ENCODE assay signal across 8 mouse cellular contexts in the genomic region with DNA sequence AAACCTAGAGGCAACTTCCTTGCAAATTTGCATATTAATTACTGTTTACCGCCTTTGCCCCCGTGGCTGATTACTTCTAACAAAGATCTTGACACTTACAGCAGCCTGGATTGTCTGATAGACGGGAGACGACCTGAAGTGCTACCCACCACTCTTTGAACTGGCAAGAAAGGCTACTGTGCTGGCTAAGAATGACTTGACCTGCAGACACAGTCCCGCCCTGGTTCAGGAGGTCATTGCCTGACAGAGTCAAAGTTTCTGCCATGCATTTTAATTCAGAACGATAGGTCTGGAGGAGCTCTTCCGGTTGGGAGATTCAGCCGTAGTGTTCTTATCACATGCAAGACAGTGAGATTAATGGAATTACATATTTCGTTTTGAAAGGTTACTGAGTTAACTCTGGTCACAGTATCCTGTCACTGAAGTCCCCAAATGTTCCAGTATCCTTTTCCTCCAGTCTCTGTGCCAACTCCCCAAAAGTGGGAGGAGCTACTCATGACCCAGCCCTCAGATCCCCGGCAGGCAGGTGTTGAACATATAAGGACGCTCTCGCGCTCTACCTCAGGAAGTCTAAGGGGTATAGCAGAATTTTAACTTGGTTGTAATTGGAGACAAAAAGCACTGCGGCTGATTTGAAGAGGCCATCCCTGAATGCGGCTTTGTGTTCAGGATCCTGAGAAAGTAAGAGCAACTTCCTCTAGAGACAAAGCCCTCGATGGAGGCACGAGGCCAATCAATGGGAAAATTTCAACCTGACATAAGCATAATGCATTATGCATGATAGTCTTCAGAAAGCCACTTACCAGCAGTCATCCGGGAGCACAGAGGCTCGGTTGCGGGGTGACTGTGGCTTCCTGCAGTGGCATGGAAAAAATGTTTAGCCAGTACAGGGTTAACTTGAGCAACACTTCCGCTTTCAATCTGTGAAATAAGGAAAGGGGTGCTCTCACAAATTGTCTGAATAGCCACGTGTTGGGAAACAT. TPM values are rescaled to one million over a fixed set of nuclear protein-coding genes. Genes with fewer than 3 reads are reported as not detected.
A peak's percentile ranks its signal among the peaks of the same experiment; 100 is the strongest.
DNase-seq lines count a peak whose midpoint lies in the region; ATAC-seq and TF ChIP-seq lines count a peak whose summit lies in the region.

No protein-coding gene starts in this region.

- no peak overlapping the region for H3K9ac ChIP-seq in heart, postnatal 0 days (replicated peaks; ENCODE audit: low read depth, low read length)
- H3K9ac ChIP-seq in intestine, embryonic 16.5 days (ENCODE audit: low read depth, low read length): no peak overlapping the region
- no peak overlapping the region for H3K9ac ChIP-seq in neural tube, embryonic 12.5 days

- no peaks in the 10 kb centered on the region for H3K9me3 ChIP-seq in heart, postnatal 0 days (replicated peaks; ENCODE audit: control insufficient read depth, low read length)
- H3K9me3 ChIP-seq in intestine, embryonic 16.5 days (ENCODE audit: control insufficient read depth, low read length): no peaks in the 10 kb centered on the region
- no peaks in the 10 kb centered on the region for H3K9me3 ChIP-seq in neural tube, embryonic 12.5 days

- peak overlapping the region; percentile 16; the same call in 1 of the 2 replicates for H3K4me3 ChIP-seq in heart, postnatal 0 days (ENCODE audit: low read depth, low read length)
- H3K4me3 ChIP-seq in intestine, embryonic 16.5 days (ENCODE audit: low read length): peak overlapping the region; percentile 22; the same call in 1 of the 2 replicates
- H3K4me3 ChIP-seq in neural tube, embryonic 12.5 days: no peak overlapping the region; the same call in 1 of the 2 replicates

- TF ChIP-seq CTCF in heart, postnatal 0 days (IDR thresholded peaks at IDR 0.05; ENCODE audit: low read depth): no peak

- peak overlapping the region; percentile 38 for H3K4me2 ChIP-seq in heart, postnatal 0 days (ENCODE audit: low read depth, low read length)
- H3K4me2 ChIP-seq in intestine, embryonic 16.5 days (ENCODE audit: low read depth, low read length): peak overlapping the region; percentile 21; the same call in 1 of the 2 replicates
- peak overlapping the region; percentile 47 for H3K4me2 ChIP-seq in neural tube, embryonic 12.5 days (replicated peaks)

- H3K4me1 ChIP-seq in heart, postnatal 0 days (ENCODE audit: control insufficient read depth, insufficient read depth): no peaks in the 10 kb centered on the region; the same call in 1 of the 2 replicates
- H3K4me1 ChIP-seq in intestine, embryonic 16.5 days (ENCODE audit: control insufficient read depth, insufficient read depth, low read length): no peaks in the 10 kb centered on the region
- H3K4me1 ChIP-seq in neural tube, embryonic 12.5 days: peaks cover 11% of the 10 kb centered on the region

- no peak overlapping the region for H3K27ac ChIP-seq in heart, postnatal 0 days (ENCODE audit: low read depth)
- no peak overlapping the region for H3K27ac ChIP-seq in intestine, embryonic 16.5 days (ENCODE audit: low read length)
- H3K27ac ChIP-seq in neural tube, embryonic 12.5 days: no peak overlapping the region

- TF ChIP-seq EP300 in heart, postnatal 0 days (IDR thresholded peaks at IDR 0.05; ENCODE audit: low read depth): no peak

- no peak for ATAC-seq in heart, postnatal 0 days (ENCODE audit: insufficient read depth, low read depth)
- ATAC-seq in intestine, embryonic 16.5 days: no peak
- ATAC-seq in neural tube, embryonic 12.5 days (ENCODE audit: low FRiP score, low read depth): peak; percentile 21; the same call in 1 of the 2 replicates

- WGBS in heart, postnatal 0 days: 32% methylated on average over 22 of the region's 22 CpGs
- 29% methylated on average over 22 of the region's 22 CpGs for WGBS in intestine, embryonic 16.5 days
- WGBS in neural tube, embryonic 12.5 days: 17% methylated on average over 22 of the region's 22 CpGs

- DNase-seq in heart, postnatal 0 days (ENCODE audit: low spot score): no peak
- DNase-seq in heart, adult 18-20 months: no peak
- DNase-seq in embryo, embryonic 11 days: peak; percentile 52
- DNase-seq in left cerebral cortex, adult 9 months (ENCODE audit: low spot score in 2 of 2): no peak
- no peak for DNase-seq in ovary, postnatal 14 days (ENCODE audit: low spot score)
- DNase-seq in urinary bladder, postnatal 14 days (ENCODE audit: low spot score): no peak

- H3K27me3 ChIP-seq in heart, postnatal 0 days (ENCODE audit: control insufficient read depth, insufficient read depth, low read length): no peaks in the 10 kb centered on the region
- H3K27me3 ChIP-seq in intestine, embryonic 16.5 days (replicated peaks; ENCODE audit: control insufficient read depth, insufficient read depth, low read length): no peaks in the 10 kb centered on the region; the same call in 1 of the 2 replicates
- H3K27me3 ChIP-seq in neural tube, embryonic 12.5 days (replicated peaks): no peaks in the 10 kb centered on the region

- H3K36me3 ChIP-seq in heart, postnatal 0 days (replicated peaks; ENCODE audit: control insufficient read depth, insufficient read depth, low read length): no peaks in the 10 kb centered on the region
- H3K36me3 ChIP-seq in intestine, embryonic 16.5 days (ENCODE audit: control insufficient read depth, insufficient read depth, low read length): no peaks in the 10 kb centered on the region
- no peaks in the 10 kb centered on the region for H3K36me3 ChIP-seq in neural tube, embryonic 12.5 days

RNA-seq across cellular contexts. Expression of gene Dact1, which starts 15.4 kb away (rescaled TPM):
- total RNA-seq in heart, postnatal 0 days (2014; rRNA removed; ENCODE audit: low replicate concordance): 17.8 and 18.0 TPM in 2 replicates
- 3.9 and 4.7 TPM in 2 replicates for polyA plus RNA-seq in heart, postnatal 0 days (2015; fragmentation: Nextera tagmentation; extraction: Ambion mirVana)
- 1 to 10 TPM; 2.3 to 2.4 TPM for total RNA-seq in heart, adult 18-20 months (2021)
- 6.0 and 6.2 TPM in 2 replicates for polyA plus RNA-seq in intestine, embryonic 16.5 days (2015; fragmentation: Nextera tagmentation; extraction: Ambion mirVana)
- 47.5 and 49.2 TPM in 2 replicates for polyA plus RNA-seq in neural tube, embryonic 12.5 days (2016; fragmentation: Nextera tagmentation; extraction: Ambion mirVana)
